Mouse (Mus musculus): ENCODE data around the gene Btbd35f25.
"Not testable (repeated sequence)": the region's sequence is repeated elsewhere in the genome, so short reads cannot be mapped to it uniquely, and the experiment has no call there.

The Btbd35f25 gene

GRCm38 (mm10) chrX:31717056-31717455 is at the start of gene Btbd35f25:
Gene Btbd35f25 (minus strand): TSS chrX:31717156.
- DNase-seq (ENCODE audit: low read depth, low spot score): not testable (repeated sequence)

- DNase-seq (ENCODE audit: low read depth, low spot score): no peak
Observed at GRCm38 (mm10) chrX:31766255-31766654, 49.3 kb upstream of the Btbd35f25 start.

- no peak for DNase-seq (ENCODE audit: low read depth, low spot score)
Observed at GRCm38 (mm10) chrX:31764001-31764400, 47.0 kb upstream of the Btbd35f25 start.

GRCm38 (mm10) chrX:31745079-31745478 is 28.1 kb upstream of the Btbd35f25 start:
- no peak for DNase-seq (ENCODE audit: low read depth, low spot score)

GRCm38 (mm10) chrX:31736958-31737357 is 20.0 kb upstream of the Btbd35f25 start:
- no peak for DNase-seq (ENCODE audit: low read depth, low spot score)

Data from brain, embryonic 18.5 days (tissue).